Mouse (Mus musculus) limb, embryonic 11.5 days (tissue): ENCODE data around the gene Fbp1. TPM values are rescaled to one million over a fixed set of nuclear protein-coding genes. Genes with fewer than 3 reads are reported as not detected.
A peak's percentile ranks its signal among the peaks of the same experiment; 100 is the strongest.
"Not testable (repeated sequence)": the region's sequence is repeated elsewhere in the genome, so short reads cannot be mapped to it uniquely, and the experiment has no call there.

Experiments
- ATAC-seq: fragments of 200-750 bp; cut with Nextera tagmentation; 2 replicates; pipeline ENCODE4 v1.8.0; 2017; ENCODE audit warnings: low read depth; ENCODE audit not compliant: insufficient number of reproducible peaks, low FRiP score, low TSS enrichment
- DNase-seq: peaks from one replicate; pipeline ENCODE4 v3.0.0-alpha.2; 2015; ENCODE audit warnings: low spot score
- H3K27ac ChIP-seq: fragments of 300-500 bp; sonication (generic); replicated peaks from 2 replicates; pipeline ENCODE4 v1.5.1; 2014; ENCODE audit warnings: low read depth, mild to moderate bottlenecking, low read length
- H3K27me3 ChIP-seq: fragments of 300-500 bp; sonication (generic); 2 replicates; pipeline ENCODE4 v1.6.1; 2014; ENCODE audit warnings: mild to moderate bottlenecking, low read length, mixed read lengths; ENCODE audit not compliant: control insufficient read depth, insufficient read depth
- H3K36me3 ChIP-seq: fragments of 300-500 bp; sonication (generic); 2 replicates; pipeline ENCODE4 v1.6.1; 2014; ENCODE audit warnings: mild to moderate bottlenecking, low read length, moderate library complexity, mixed read lengths; ENCODE audit not compliant: control insufficient read depth, insufficient read depth
- H3K4me1 ChIP-seq: fragments of 300-500 bp; sonication (generic); 2 replicates; pipeline ENCODE4 v1.6.1; 2014; ENCODE audit warnings: low read length, mixed read lengths; ENCODE audit not compliant: control insufficient read depth, insufficient read depth
- H3K4me2 ChIP-seq: fragments of 300-500 bp; sonication (generic); 2 replicates; pipeline ENCODE4 v1.6.1; 2014; ENCODE audit warnings: low read depth, mild to moderate bottlenecking, moderate library complexity; ENCODE audit not compliant: severe bottlenecking
- H3K4me3 ChIP-seq: fragments of 300-500 bp; sonication (generic); 2 replicates; pipeline ENCODE4 v1.5.1; 2014; ENCODE audit warnings: low read depth, low read length
- H3K9ac ChIP-seq: fragments of 300-500 bp; sonication (generic); 2 replicates; pipeline ENCODE4 v1.6.1; 2014; ENCODE audit warnings: mild to moderate bottlenecking, low read length
- H3K9me3 ChIP-seq: fragments of 300-500 bp; sonication (generic); 2 replicates; pipeline ENCODE4 v1.6.1; 2016; ENCODE audit warnings: low read length; ENCODE audit not compliant: control insufficient read depth
- WGBS: fragments of 180-500 bp; shearing (Covaris S2); extraction: QIAGEN DNeasy Blood & Tissue Kit; methylation state at CpG from one replicate; pipeline ENCODE4 v1.1.7; 2014; 5-methylcytosine and 5-hydroxymethylcytosine counted together
- polyA plus RNA-seq: library from polyadenylated mRNA; unstranded; fragments of >200 nt; fragmentation: Nextera tagmentation; extraction: Ambion mirVana; gene quantifications from 2 replicates; pipeline ENCODE4 v1.2.1, GENCODE M21; 2014

Fbp1 gene
- polyA plus RNA-seq, 1 experiment from 2014 or later = 0.13 TPM

- H3K4me2 ChIP-seq = no peak overlapping the region
- peak; percentile 58 for DNase-seq
- WGBS = 63% methylated on average over 11 of the region's 11 CpGs
- no peaks in the 10 kb centered on the region for H3K36me3 ChIP-seq
- H3K4me3 ChIP-seq = no peak overlapping the region
- H3K9ac ChIP-seq = no peak overlapping the region
- H3K27me3 ChIP-seq = no peaks in the 10 kb centered on the region
- H3K4me1 ChIP-seq = 0 out of 2 replicates have a peak, but pooled peaks cover 6% of the 10 kb centered on the region
- no peaks in the 10 kb centered on the region for H3K9me3 ChIP-seq
- ATAC-seq = peak; percentile 84
- H3K27ac ChIP-seq = peak overlapping the region; percentile 84
Observed at GRCm38 (mm10) chr13:62865651-62866315, 22.3 kb downstream of the Fbp1 start.

- ATAC-seq (no peak), DNase-seq (no peak)
- H3K9me3 ChIP-seq = no peaks in the 10 kb centered on the region
- H3K4me3 ChIP-seq = no peak overlapping the region
- no peaks in the 10 kb centered on the region for H3K36me3 ChIP-seq
- H3K4me2 ChIP-seq = no peak overlapping the region
- H3K4me1 ChIP-seq = 0 out of 2 replicates have a peak, but pooled peaks cover 6% of the 10 kb centered on the region
- WGBS = 82% methylated on average over 6 of the region's 6 CpGs
- H3K9ac ChIP-seq = no peak overlapping the region
- no peak overlapping the region for H3K27ac ChIP-seq
- no peaks in the 10 kb centered on the region for H3K27me3 ChIP-seq
Observed at GRCm38 (mm10) chr13:62863771-62864170, 24.3 kb downstream of the Fbp1 start.

GRCm38 (mm10) chr13:62862875-62863274, 25.2 kb downstream of the Fbp1 start:
- DNase-seq = no peak
- 87% methylated on average over 3 of the region's 3 CpGs for WGBS

GRCm38 (mm10) chr13:62860068-62860467, 28.0 kb downstream of the Fbp1 start:
- H3K27ac ChIP-seq = no peak overlapping the region
- no peaks in the 10 kb centered on the region; the same call in 1 of the 2 replicates for H3K9me3 ChIP-seq
- H3K4me2 ChIP-seq = no peak overlapping the region
- H3K9ac ChIP-seq = no peak overlapping the region
- H3K4me1 ChIP-seq = no peaks in the 10 kb centered on the region
- ATAC-seq = no peak
- H3K4me3 ChIP-seq = no peak overlapping the region
- no peaks in the 10 kb centered on the region for H3K27me3 ChIP-seq
- DNase-seq = no peak
- no peaks in the 10 kb centered on the region for H3K36me3 ChIP-seq
- WGBS = 94% methylated on average over 4 of the region's 4 CpGs

More at GRCm38 (mm10) chr13:62862875-62863274, 25.2 kb downstream of the Fbp1 start:
- H3K9ac ChIP-seq = no peak overlapping the region
- H3K36me3 ChIP-seq = no peaks in the 10 kb centered on the region
- H3K9me3 ChIP-seq = no peaks in the 10 kb centered on the region
- no peak for ATAC-seq
- no peak overlapping the region for H3K4me2 ChIP-seq
- H3K4me1 ChIP-seq = 0 out of 2 replicates have a peak, but pooled peaks cover 6% of the 10 kb centered on the region
- H3K4me3 ChIP-seq = no peak overlapping the region
- H3K27me3 ChIP-seq = no peaks in the 10 kb centered on the region
- no peak overlapping the region for H3K27ac ChIP-seq

GRCm38 (mm10) chr13:62859251-62859650, 28.8 kb downstream of the Fbp1 start:
- not testable (repeated sequence) for H3K4me2 ChIP-seq, H3K27ac ChIP-seq, ATAC-seq, H3K36me3 ChIP-seq, H3K4me3 ChIP-seq, H3K9ac ChIP-seq, H3K27me3 ChIP-seq, H3K4me1 ChIP-seq, DNase-seq, H3K9me3 ChIP-seq
- WGBS = 86% methylated on average over 10 of the region's 10 CpGs

- ATAC-seq (no peak), DNase-seq (no peak)
- WGBS = 69% methylated on average over 21 of the region's 21 CpGs
- Histone ChIP-seq H3K4me2 (no peak within 1 kb of the TSS), H3K27ac (no peak within 1 kb of the TSS), H3K4me1 (no peaks in the 10 kb centered on the region), H3K9me3 (no peaks in the 10 kb centered on the region; the same call in 1 of the 2 replicates), H3K9ac (no peak within 1 kb of the TSS), H3K27me3 (no peaks in the 10 kb centered on the region), H3K36me3 (no peaks in the 10 kb centered on the region), H3K4me3 (no peak within 1 kb of the TSS)
Observed at GRCm38 (mm10) chr13:62857941-62858915, 29.9 kb downstream of the Fbp1 start, which contains the start of gene Fbp2. Gene Fbp2 (minus strand): TSS chr13:62858422.

GRCm38 (mm10) chr13:62856850-62857249, 31.2 kb downstream of the Fbp1 start:
- H3K27me3 ChIP-seq = no peaks in the 10 kb centered on the region
- no peak overlapping the region for H3K4me3 ChIP-seq
- no peak overlapping the region for H3K9ac ChIP-seq
- no peak for ATAC-seq
- no peak overlapping the region for H3K4me2 ChIP-seq
- 87% methylated on average over 14 of the region's 14 CpGs for WGBS
- no peaks in the 10 kb centered on the region for H3K4me1 ChIP-seq
- no peak for DNase-seq
- H3K9me3 ChIP-seq = no peaks in the 10 kb centered on the region; the same call in 1 of the 2 replicates
- H3K27ac ChIP-seq = no peak overlapping the region
- no peaks in the 10 kb centered on the region for H3K36me3 ChIP-seq

- Histone ChIP-seq H3K27me3 (no peaks in the 10 kb centered on the region), H3K4me3 (peak overlapping the region; percentile 20; the same call in 1 of the 2 replicates), H3K4me2 (peak overlapping the region; percentile 35; the same call in 1 of the 2 replicates), H3K9me3 (no peaks in the 10 kb centered on the region; the same call in 1 of the 2 replicates), H3K4me1 (no peaks in the 10 kb centered on the region), H3K9ac (no peak overlapping the region), H3K27ac (no peak overlapping the region), H3K36me3 (no peaks in the 10 kb centered on the region)
- peak; percentile 87 for ATAC-seq
- 7% methylated on average over 5 of the region's 5 CpGs for WGBS
- DNase-seq = peak; percentile 91
Observed at GRCm38 (mm10) chr13:62856305-62856675, 31.8 kb downstream of the Fbp1 start.
